Mouse (Mus musculus) liver, embryonic 14.5 days (tissue): ENCODE measurements at regions not wholly inside any gene's neighbourhood (a gene's known extent, or its start where the extent isn't known, plus 50 kb on each side); places are given as distances from the start of the nearest gene placed in this dataset.

ENCODE experiments used
- CTCF ChIP-seq: IDR thresholded peaks from 2 replicates; pipeline ENCODE4 v1.5.1; 2016; ENCODE audit warnings: antibody characterized with exemption, low read depth, control low read depth
- EP300 ChIP-seq: IDR thresholded peaks from 2 replicates; pipeline ENCODE4 v1.6.1; 2016; ENCODE audit warnings: antibody characterized with exemption, low read depth

DNA sequence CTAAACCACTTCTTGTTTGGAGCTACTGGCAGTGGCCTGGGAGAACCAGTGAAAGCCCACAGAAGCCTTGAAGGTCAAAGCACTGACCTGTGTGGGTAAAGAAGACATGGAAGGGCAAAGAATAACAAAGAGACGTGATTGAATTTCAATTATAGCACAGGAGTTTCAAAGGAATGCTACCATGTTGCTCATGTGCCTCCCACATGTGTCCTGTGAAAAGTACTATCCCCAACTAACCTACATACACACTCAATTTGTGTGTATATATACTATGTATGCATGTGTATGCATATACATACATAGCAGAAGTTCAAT, 110.0 kb downstream of the Ccdc71l start:
- TF ChIP-seq CTCF (no peak), EP300 (no peak)
